Mouse (Mus musculus): ENCODE measurements around the gene Rbm43.

- TF ChIP-seq CTCF (IDR thresholded peaks at IDR 0.05; ENCODE audit: control insufficient read depth, insufficient read depth, insufficient replicate concordance, low read depth, low read length) = no peak
- no peak for TF ChIP-seq POLR2A (IDR thresholded peaks at IDR 0.05; ENCODE audit: control insufficient read depth, low read depth, low read length)
These were observed 3.8 kb upstream of the Rbm43 start for GRCm38 (mm10) chr2:51938750-51939149.
